Mouse (Mus musculus): ENCODE measurements around the gene Arhgap6.

Arhgap6 gene

GRCm38 (mm10) chrX:168794974-168795858 lies at the start of gene Arhgap6:
TSS of gene Arhgap6 (plus strand) at chrX:168795099.
- no peak for ATAC-seq (ENCODE audit: insufficient number of reproducible peaks, low FRiP score, low TSS enrichment)

- ATAC-seq (ENCODE audit: insufficient number of reproducible peaks, low FRiP score, low TSS enrichment): no peak
Observed at GRCm38 (mm10) chrX:168747011-168747410, 47.9 kb upstream of the Arhgap6 start.

DNA sequence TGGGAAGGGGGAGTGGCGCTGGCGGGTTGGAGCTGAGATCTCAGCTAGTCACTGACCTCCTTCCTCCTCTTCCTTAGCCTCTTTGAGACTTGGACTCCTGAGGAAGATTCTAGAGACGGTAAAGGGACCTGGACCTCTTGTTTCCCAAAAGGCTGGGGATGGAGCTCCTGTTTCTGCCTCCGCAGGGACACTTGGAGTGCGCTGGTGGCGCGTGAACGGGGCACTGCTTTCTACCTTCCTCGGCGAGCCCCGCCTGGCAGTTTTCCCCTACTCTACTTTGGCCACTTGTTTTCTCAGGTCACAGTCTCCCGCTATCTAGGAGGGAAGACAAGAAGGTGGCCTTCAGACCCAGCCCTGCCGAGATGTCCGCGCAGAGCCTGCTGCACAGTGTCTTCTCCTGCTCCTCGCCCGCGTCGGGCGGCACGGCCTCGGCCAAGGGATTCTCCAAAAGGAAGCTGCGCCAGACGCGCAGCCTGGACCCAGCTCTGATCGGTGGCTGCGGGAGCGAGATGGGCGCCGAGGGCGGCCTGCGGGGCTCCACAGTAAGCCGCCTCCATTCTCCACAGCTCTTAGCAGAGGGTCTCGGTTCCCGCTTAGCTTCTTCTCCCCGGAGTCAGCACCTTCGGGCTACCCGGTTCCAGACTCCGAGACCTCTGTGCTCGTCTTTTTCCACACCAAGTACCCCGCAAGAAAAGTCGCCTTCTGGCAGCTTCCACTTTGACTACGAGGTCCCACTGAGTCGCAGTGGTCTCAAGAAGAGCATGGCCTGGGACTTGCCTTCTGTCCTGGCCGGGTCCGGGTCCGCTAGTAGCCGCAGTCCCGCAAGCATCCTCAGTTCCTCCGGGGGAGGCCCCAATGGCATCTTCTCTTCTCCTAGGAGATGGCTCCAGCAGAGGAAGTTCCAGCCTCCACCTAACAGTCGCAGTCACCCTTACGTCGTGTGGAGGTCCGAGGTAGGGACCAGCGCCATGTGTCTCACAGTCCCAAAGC lies 1.3 kb downstream of the Arhgap6 start:
- ATAC-seq (ENCODE audit: insufficient number of reproducible peaks, low FRiP score, low TSS enrichment): peak; percentile 20; the same call in 1 of the 2 replicates

DNA sequence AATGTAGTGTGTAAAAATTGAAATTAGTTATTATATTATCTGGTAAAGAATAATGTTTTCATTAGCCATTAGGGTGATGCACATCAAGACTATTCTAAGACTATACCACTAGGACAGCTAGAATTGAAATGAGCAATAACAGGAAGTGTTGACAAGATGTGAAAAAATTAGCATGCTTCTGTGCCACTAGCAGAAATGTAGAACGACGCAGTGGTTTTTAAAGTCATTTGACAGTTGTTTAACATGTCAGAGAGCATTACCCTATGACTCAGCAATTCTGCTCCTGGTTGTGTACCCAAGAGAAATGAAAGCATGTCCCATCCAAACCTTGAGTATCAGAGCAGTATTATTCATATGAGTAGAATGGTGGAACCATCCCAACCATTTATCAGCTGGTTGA lies 9.8 kb downstream of the Arhgap6 start:
- no peak for ATAC-seq (ENCODE audit: insufficient number of reproducible peaks, low FRiP score, low TSS enrichment)

GRCm38 (mm10) chrX:168810513-168811265 lies 15.8 kb downstream of the Arhgap6 start:
- ATAC-seq (ENCODE audit: insufficient number of reproducible peaks, low FRiP score, low TSS enrichment): no peak

GRCm38 (mm10) chrX:168818858-168819257 lies 24.0 kb downstream of the Arhgap6 start:
- no peak for ATAC-seq (ENCODE audit: insufficient number of reproducible peaks, low FRiP score, low TSS enrichment)

DNA sequence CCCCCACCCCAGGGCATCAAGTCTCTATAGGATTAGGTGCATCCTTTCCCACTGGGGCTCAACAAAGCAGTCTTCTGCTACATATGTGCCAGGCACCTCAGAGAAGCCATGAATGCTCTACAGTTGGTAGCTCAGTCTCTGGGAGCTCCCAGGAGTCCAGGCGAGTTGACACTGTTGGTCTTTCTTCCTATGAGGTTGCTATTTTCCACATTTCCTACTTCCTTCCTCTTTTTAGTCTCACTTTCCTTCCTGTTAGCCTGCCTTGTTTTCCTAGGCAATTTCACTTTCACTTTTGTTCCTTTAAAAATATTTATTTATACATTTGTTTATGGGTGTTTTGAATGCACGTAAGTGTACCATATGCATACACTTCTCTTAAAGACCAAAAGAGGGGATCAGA lies 29.3 kb downstream of the Arhgap6 start:
- no peak for ATAC-seq (ENCODE audit: insufficient number of reproducible peaks, low FRiP score, low TSS enrichment)

DNA sequence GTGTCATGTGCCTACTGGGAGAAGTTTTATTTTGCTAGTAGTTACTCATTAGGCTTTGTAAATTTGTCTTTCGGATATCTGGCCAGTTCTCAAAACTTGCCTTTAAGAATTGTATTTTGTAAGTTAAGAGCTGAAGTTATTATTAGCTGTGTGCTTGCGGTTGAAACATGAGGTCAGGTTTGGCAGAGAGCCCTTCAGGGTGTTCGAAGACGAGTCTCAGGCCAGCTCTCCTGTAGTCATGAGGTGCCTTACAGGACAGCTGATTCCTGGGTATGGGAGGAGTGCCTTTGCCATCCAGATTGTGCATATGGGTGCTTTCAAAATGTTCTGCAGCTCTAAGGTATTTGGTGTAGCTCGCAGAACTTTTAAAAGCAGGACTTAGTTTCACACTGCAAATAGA lies 37.4 kb downstream of the Arhgap6 start:
- no peak for ATAC-seq (ENCODE audit: insufficient number of reproducible peaks, low FRiP score, low TSS enrichment)

GRCm38 (mm10) chrX:168848062-168848461 lies 53.2 kb downstream of the Arhgap6 start:
- no peak for ATAC-seq (ENCODE audit: insufficient number of reproducible peaks, low FRiP score, low TSS enrichment)

DNA sequence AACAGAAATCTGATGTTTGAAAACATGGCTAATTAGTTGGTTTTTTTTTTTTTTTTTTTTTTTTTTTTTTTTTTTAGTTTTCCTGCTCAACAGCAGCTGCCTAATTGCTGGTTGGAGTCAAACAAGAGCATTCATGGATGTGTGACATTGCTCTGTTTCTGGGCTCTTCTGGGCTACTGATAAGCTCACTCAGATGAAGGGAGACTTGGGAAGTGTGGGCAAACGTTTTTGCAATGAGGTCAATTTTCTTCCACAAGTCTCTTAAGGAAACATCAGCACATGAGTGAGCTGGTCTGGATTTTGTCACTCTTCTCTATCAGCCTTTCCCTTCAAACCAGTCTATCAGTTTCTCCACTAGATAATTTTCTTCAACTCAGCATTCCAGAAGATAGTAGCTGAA lies 79.8 kb downstream of the Arhgap6 start:
- ATAC-seq (ENCODE audit: insufficient number of reproducible peaks, low FRiP score, low TSS enrichment): no peak

- ATAC-seq (ENCODE audit: insufficient number of reproducible peaks, low FRiP score, low TSS enrichment): no peak
Observed at GRCm38 (mm10) chrX:168903557-168903956, 108.7 kb downstream of the Arhgap6 start.

DNA sequence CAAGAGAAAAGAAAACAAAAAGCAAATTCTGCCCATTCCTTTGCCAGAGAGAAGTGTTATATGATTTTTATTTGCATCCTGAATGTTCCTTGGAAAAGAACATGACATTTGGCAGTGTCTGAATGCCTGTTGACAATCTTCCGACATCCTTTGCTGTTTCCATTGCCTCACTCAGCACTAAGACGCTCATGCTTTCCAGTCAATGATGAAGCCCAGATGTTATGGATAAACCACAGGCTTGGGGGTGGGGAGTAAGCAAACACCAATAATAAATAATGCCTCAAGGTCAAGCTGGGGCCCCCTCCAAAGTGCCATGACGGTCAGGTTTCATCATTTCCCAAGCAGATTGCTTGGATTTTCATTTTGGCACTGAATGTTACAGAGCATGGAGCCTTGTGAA lies 109.2 kb downstream of the Arhgap6 start:
- no peak for ATAC-seq (ENCODE audit: insufficient number of reproducible peaks, low FRiP score, low TSS enrichment)

DNA sequence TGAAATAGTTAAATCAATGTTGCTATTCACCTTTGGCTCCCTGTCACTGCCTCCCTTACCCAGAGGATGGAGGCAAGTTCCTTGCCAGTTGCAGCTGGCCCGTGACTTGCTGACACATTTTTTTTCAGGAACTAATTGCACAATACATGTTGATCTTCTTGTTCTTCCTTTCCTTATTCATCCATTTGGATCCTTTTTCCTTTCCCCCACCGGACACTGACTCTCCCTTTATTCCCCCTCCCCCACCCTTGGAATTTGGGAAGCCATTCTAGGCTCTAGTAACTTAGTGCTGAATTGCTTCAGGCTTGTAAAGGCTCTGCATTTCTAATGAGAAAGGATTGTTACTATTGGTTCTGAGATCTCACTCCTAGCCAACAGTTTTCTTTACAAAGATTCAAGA lies 112.7 kb downstream of the Arhgap6 start:
- no peak for ATAC-seq (ENCODE audit: insufficient number of reproducible peaks, low FRiP score, low TSS enrichment)

DNA sequence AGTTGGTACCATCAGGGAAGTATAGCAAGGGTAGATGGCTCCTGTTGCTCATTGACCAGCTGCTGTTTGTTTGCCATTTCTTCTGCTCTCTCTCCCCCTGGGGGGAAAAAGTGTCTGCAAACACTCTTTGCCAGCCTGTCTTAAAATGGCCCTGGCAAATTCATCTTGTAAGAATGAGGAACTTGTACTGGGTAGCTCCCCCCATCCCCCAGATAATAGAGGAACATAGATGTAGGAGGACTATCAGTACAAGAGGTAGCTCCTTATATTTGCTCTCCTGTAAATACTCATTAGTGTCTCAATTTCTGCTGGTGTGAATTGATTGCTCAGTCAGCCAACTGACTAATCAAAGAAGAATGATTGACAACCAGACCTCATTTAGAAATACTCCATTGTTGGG lies 118.6 kb downstream of the Arhgap6 start:
- no peak for ATAC-seq (ENCODE audit: insufficient number of reproducible peaks, low FRiP score, low TSS enrichment)

DNA sequence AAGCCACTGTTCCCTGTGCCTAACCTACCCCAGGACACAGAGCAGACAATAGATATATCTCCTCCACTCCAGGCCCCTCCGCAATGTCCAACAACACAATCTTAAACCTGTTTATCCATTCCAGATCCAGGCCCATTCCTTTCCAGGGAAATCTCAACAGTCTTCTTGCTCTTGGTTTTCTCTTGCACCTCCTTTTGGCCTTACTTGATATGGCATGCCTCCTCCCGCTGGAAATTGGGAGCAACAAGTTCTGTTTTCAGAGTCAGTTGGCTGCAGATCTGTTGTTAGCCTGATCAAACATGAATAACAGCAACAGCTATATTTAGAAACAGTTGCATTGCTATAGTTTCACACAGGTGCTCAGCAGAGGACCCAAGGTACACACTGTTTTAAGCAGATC lies 126.0 kb downstream of the Arhgap6 start:
- no peak for ATAC-seq (ENCODE audit: insufficient number of reproducible peaks, low FRiP score, low TSS enrichment)

GRCm38 (mm10) chrX:168932420-168932819 lies 137.5 kb downstream of the Arhgap6 start:
- ATAC-seq (ENCODE audit: insufficient number of reproducible peaks, low FRiP score, low TSS enrichment): no peak

DNA sequence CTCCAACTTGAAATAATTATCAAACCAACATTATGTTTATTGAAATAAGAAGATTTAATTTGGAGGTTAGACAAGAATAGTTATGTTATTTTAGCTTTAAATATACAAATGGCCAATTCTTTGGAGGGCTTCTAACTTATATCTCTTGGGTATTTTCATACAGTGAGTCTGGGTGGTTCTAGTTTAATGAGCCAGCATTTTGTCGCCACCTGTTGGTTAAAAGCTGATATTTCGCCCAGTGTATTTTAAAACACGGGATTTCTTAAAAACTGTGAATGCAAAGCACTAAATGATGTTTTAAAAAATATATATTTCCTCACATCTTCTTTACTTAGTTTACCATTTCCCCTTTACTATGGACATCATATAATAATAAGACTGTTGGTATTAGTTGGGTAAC lies 140.5 kb downstream of the Arhgap6 start:
- ATAC-seq (ENCODE audit: insufficient number of reproducible peaks, low FRiP score, low TSS enrichment): no peak

GRCm38 (mm10) chrX:168937941-168938340 lies 143.0 kb downstream of the Arhgap6 start:
- ATAC-seq (ENCODE audit: insufficient number of reproducible peaks, low FRiP score, low TSS enrichment): no peak

DNA sequence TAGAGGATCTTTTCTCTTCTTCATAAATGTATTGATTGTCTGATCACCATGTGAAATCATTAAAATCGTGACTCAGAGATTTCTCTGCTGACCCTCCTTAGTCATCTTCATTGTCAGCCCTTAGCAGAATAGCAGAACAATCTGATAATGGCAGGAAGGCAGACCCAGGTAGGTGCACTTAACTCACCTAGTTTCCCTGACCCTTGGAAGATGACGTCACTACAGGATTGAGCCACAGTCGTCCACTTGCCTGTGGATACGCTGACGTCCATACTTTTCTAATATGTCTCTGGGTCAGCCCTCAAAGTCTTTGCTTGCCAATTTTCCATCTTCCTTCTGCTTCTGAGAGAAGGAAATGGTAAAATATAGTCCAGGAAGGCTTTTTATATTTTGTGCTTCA lies 146.8 kb downstream of the Arhgap6 start:
- ATAC-seq (ENCODE audit: insufficient number of reproducible peaks, low FRiP score, low TSS enrichment): no peak

DNA sequence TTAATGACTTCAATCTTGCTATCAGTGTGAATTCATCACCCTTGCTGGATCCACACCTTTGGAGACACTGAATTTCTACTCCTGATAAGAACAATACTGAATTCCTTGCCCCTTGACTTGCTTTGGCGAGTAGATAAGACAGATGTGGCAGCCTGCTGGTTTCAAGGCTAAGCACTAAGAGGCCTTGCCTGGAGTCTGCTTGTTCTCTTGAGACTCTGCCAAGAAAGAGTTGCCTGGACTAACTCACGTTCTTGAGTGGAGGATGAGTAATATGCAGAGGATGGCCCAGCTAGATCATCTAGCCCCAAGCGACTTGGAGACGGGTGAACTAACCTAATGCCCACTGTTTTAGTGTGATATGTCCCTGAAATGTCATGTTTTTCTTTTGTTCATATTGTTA lies 148.3 kb downstream of the Arhgap6 start:
- no peak for ATAC-seq (ENCODE audit: insufficient number of reproducible peaks, low FRiP score, low TSS enrichment)
